8 mouse cellular contexts compared by ENCODE assay signal in genomic region chr7:45916056-45917003, GRCm38 (mm10). TPM values are rescaled to one million over a fixed set of nuclear protein-coding genes. Genes with fewer than 3 reads are reported as not detected.
A peak's percentile ranks its signal among the peaks of the same experiment; 100 is the strongest.
DNase-seq lines count a peak whose midpoint lies in the region; ATAC-seq and TF ChIP-seq lines count a peak whose summit lies in the region.

No protein-coding gene starts in this region.

- H3K4me1 ChIP-seq in lung, adult 2 months (ENCODE audit: control insufficient read depth, insufficient read depth, low read length) = peaks cover 15% of the 10 kb centered on the region

- ATAC-seq in CD4-positive, CD25-positive, alpha-beta regulatory T cell, adult 4 months = peak; percentile 91
- ATAC-seq in frontal cortex, adult (ENCODE audit: low TSS enrichment) = peak; percentile 77
- ATAC-seq in hematopoietic stem cell, adult 5-6 weeks (replicated peaks in 1 of 2; ENCODE audit: insufficient read depth in 1 of 2, low FRiP score in 2 of 2, low TSS enrichment in 1 of 2, low read depth in 1 of 2, poor library complexity in 2 of 2, severe bottlenecking in 2 of 2) = peak; percentile 77 to 79
- ATAC-seq in neutrophil, adult 5-6 weeks (ENCODE audit: extremely low read depth, insufficient number of reproducible peaks, low FRiP score, poor library complexity, severe bottlenecking) = peak; percentile 58

- peak; percentile 96 for DNase-seq in brain, embryonic 14.5 days (ENCODE audit: low read depth)
- peak; percentile 69 to 85 for DNase-seq in layer of hippocampus, adult 2 months (ENCODE audit: low spot score in 2 of 2)
- DNase-seq in lung, adult 2 months = peak; percentile 56
- peak; percentile 89 for DNase-seq in testis, postnatal 10 days (ENCODE audit: low spot score)

- TF ChIP-seq CTCF in brain, embryonic 14.5 days (IDR thresholded peaks at IDR 0.05; ENCODE audit: borderline replicate concordance, extremely low read depth, insufficient read depth, insufficient read length) = no peak
- no peak; the same call in 1 of the 2 replicates for TF ChIP-seq CTCF in layer of hippocampus, adult 2 months (conservative IDR thresholded peaks at IDR 0.05)
- no peak for TF ChIP-seq CTCF in lung, adult 2 months (IDR thresholded peaks at IDR 0.05; ENCODE audit: insufficient read depth, low read length)

- peak overlapping the region; percentile 94 for H3K27ac ChIP-seq in layer of hippocampus, adult 2 months

- TF ChIP-seq POLR2A in brain, embryonic 14.5 days (IDR thresholded peaks at IDR 0.05; ENCODE audit: borderline replicate concordance, extremely low read depth, insufficient read depth, insufficient read length, poor library complexity, severe bottlenecking) = no peak
- no peak for TF ChIP-seq POLR2A in lung, adult 2 months (IDR thresholded peaks at IDR 0.05; ENCODE audit: borderline replicate concordance, extremely low read depth, low read depth, low read length)

- peak overlapping the region; percentile 53 for H3K4me3 ChIP-seq in layer of hippocampus, adult 2 months
- H3K4me3 ChIP-seq in lung, adult 2 months (replicated peaks; ENCODE audit: extremely low read depth, low read depth, low read length) = peak overlapping the region; percentile 37

- WGBS in lung, adult 2 months = 39% methylated on average over 26 of the region's 26 CpGs

RNA-seq across cellular contexts. Expression of gene Emp3, which starts 4.9 kb away (rescaled TPM):
- polyA plus RNA-seq in CD4-positive, CD25-positive, alpha-beta regulatory T cell, adult 4 months (2017; shearing (Covaris generic)) = 100 to 1,000 TPM; 575 to 614 TPM
- 27.7 and 27.8 TPM in 2 replicates for polyA plus RNA-seq in brain, embryonic 14.5 days (2012; rRNA removed)
- 193 and 200 TPM in 2 replicates for total RNA-seq in hematopoietic stem cell, adult 5-6 weeks (2017)
- total RNA-seq in layer of hippocampus, adult 2 months (2021) = 1 to 10 TPM; 1.5 to 2.3 TPM
- polyA plus RNA-seq in lung, adult 2 months (2012; rRNA removed) = 210 and 228 TPM in 2 replicates
- total RNA-seq in neutrophil, adult 5-6 weeks (2017) = 176 and 192 TPM in 2 replicates

RNA-seq across cellular contexts. Expression of gene Ccdc114, which starts 7.5 kb away (rescaled TPM):
- 1 to 10 TPM; 2.9 to 3.7 TPM for polyA plus RNA-seq in CD4-positive, CD25-positive, alpha-beta regulatory T cell, adult 4 months (2017; shearing (Covaris generic))
- polyA plus RNA-seq in brain, embryonic 14.5 days (2012; rRNA removed) = 5.8 and 7.6 TPM in 2 replicates
- total RNA-seq in hematopoietic stem cell, adult 5-6 weeks (2017) = 3.2 and 6.8 TPM in 2 replicates
- total RNA-seq in layer of hippocampus, adult 2 months (2021) = 1 to 10 TPM; 3.5 to 3.8 TPM
- 10.3 and 12.3 TPM in 2 replicates for polyA plus RNA-seq in lung, adult 2 months (2012; rRNA removed)
- total RNA-seq in neutrophil, adult 5-6 weeks (2017) = 14.1 and 15.8 TPM in 2 replicates

RNA-seq across cellular contexts. Expression of gene Tmem143, which starts 19.6 kb away (rescaled TPM):
- 1 to 10 TPM; 5.9 to 8.9 TPM for polyA plus RNA-seq in CD4-positive, CD25-positive, alpha-beta regulatory T cell, adult 4 months (2017; shearing (Covaris generic))
- polyA plus RNA-seq in brain, embryonic 14.5 days (2012; rRNA removed) = 19.1 and 23.3 TPM in 2 replicates
- total RNA-seq in hematopoietic stem cell, adult 5-6 weeks (2017) = 16.2 and 19.6 TPM in 2 replicates
- total RNA-seq in layer of hippocampus, adult 2 months (2021) = 10 to 100 TPM; 22.1 to 22.8 TPM
- polyA plus RNA-seq in lung, adult 2 months (2012; rRNA removed) = 35.5 and 41.9 TPM in 2 replicates
- 5.0 and 11.2 TPM in 2 replicates for total RNA-seq in neutrophil, adult 5-6 weeks (2017)

RNA-seq across cellular contexts. Expression of gene Syngr4, which starts 19.8 kb away (rescaled TPM):
- not detected for polyA plus RNA-seq in CD4-positive, CD25-positive, alpha-beta regulatory T cell, adult 4 months (2017; shearing (Covaris generic))
- polyA plus RNA-seq in brain, embryonic 14.5 days (2012; rRNA removed) = 0.30 and 0.41 TPM in 2 replicates
- not detected in 2 replicates for total RNA-seq in hematopoietic stem cell, adult 5-6 weeks (2017)
- total RNA-seq in layer of hippocampus, adult 2 months (2021) = not detected
- polyA plus RNA-seq in lung, adult 2 months (2012; rRNA removed) = not detected in 2 replicates
- total RNA-seq in neutrophil, adult 5-6 weeks (2017) = not detected in 2 replicates

RNA-seq across cellular contexts. Expression of gene Grin2d, which starts 38.2 kb away (rescaled TPM):
- under 1 TPM in 1 of 2 experiments, not detected in 1; 0.23 TPM for polyA plus RNA-seq in CD4-positive, CD25-positive, alpha-beta regulatory T cell, adult 4 months (2017; shearing (Covaris generic))
- 13.2 and 31.1 TPM in 2 replicates for polyA plus RNA-seq in brain, embryonic 14.5 days (2012; rRNA removed)
- 0.10 and 0.31 TPM in 2 replicates for total RNA-seq in hematopoietic stem cell, adult 5-6 weeks (2017)
- 10 to 100 TPM in 1 of 2 experiments, 1 to 10 TPM in 1; 10.0 to 11.6 TPM for total RNA-seq in layer of hippocampus, adult 2 months (2021)
- 2.5 and 3.5 TPM in 2 replicates for polyA plus RNA-seq in lung, adult 2 months (2012; rRNA removed)
- total RNA-seq in neutrophil, adult 5-6 weeks (2017) = 0.12 TPM in 1 of 2 replicates, not detected in the other

Comparison
In these comparisons a context has a peak if more than half of its experiments do, and no peak if none do; other contexts are left out.
1. Peak in every context shown above with its lines: DNase-seq, ATAC-seq, H3K4me3 ChIP-seq and H3K27ac ChIP-seq.
2. RNA of gene Emp3, which starts 4.9 kb away (total RNA-seq): 193 to 200 TPM in hematopoietic stem cell, adult 5-6 weeks and 176 to 192 TPM in neutrophil, adult 5-6 weeks; 1.5 to 2.3 TPM in layer of hippocampus, adult 2 months; every median in the first group is over 10 times any median in the second.